Comparison of ENCODE assay signal across 16 mouse cellular contexts in genomic region chr3:66129689-66130088, GRCm38 (mm10).
"Had no signal": no experiment of that assay in that cellular context is flagged by ENCODE, and none has a peak within 500 bp of the region (broad histone marks: within the 10 kb centered on the region; RNA-seq: fewer than 3 reads in every experiment).

No protein-coding gene starts in this region.

- H3K27ac ChIP-seq: kidney, postnatal 0 days; limb, embryonic 10.5 days; liver, embryonic 15.5 days; midbrain, embryonic 12.5 days; neural tube, embryonic 13.5 days had no signal

- H3K9me3 ChIP-seq: limb, embryonic 10.5 days; liver, embryonic 15.5 days; midbrain, embryonic 12.5 days; neural tube, embryonic 13.5 days had no signal

- H3K4me2 ChIP-seq: liver, embryonic 11.5 days; liver, embryonic 15.5 days; midbrain, embryonic 12.5 days; neural tube, embryonic 13.5 days had no signal

- DNase-seq: kidney, adult 11 months; kidney, adult 9 months; kidney, postnatal 4 days; lung, adult 2 months; lung, postnatal 4 days; right cerebral cortex, adult 18-20 months; thymus, adult 18-20 months; thymus, postnatal 14 days had no signal

- H3K9ac ChIP-seq: liver, embryonic 15.5 days; midbrain, embryonic 12.5 days; neural tube, embryonic 13.5 days had no signal

- H3K27me3 ChIP-seq: liver, embryonic 15.5 days; midbrain, embryonic 12.5 days; neural tube, embryonic 13.5 days had no signal

- H3K36me3 ChIP-seq: limb, embryonic 10.5 days; liver, embryonic 15.5 days; midbrain, embryonic 12.5 days; neural tube, embryonic 13.5 days had no signal

- H3K4me3 ChIP-seq: limb, embryonic 10.5 days; liver, embryonic 15.5 days; midbrain, embryonic 12.5 days; neural tube, embryonic 13.5 days had no signal

- ATAC-seq: lung, postnatal 0 days; midbrain, embryonic 16.5 days had no signal

- H3K4me1 ChIP-seq: liver, embryonic 15.5 days; midbrain, embryonic 12.5 days; neural tube, embryonic 13.5 days had no signal
